Mouse (Mus musculus) adrenal gland, postnatal 4 days (tissue): ENCODE results near the gene Atp6v1c2. TPM values are rescaled to one million over a fixed set of nuclear protein-coding genes. Genes with fewer than 3 reads are reported as not detected.
A peak's percentile ranks its signal among the peaks of the same experiment; 100 is the strongest.

ENCODE experiments used
- DNase-seq, 2 experiments: peaks; one replicate each; pipeline ENCODE4 v3.0.0; 2021 to 2022; ENCODE audit warnings: low spot score in 2 of 2, mixed read lengths in 2 of 2
- microRNA-seq: library from miRNA; unstranded; fragments of <30 nt; microRNA quantifications from one replicate; pipeline ENCODE4 v1.2.0, GENCODE M21; 2021
- total RNA-seq, 2 experiments: library from RNA; stranded (reverse); gene quantifications; 2 replicates each; pipeline ENCODE4 v1.2.3; 2021

The Atp6v1c2 gene
- total RNA-seq, 2 experiments from 2014 or later: 1.3 to 2.2 TPM

- no peak for DNase-seq
Measured at GRCm38 (mm10) chr12:17261005-17261404, 68.2 kb downstream of the Atp6v1c2 start.

GRCm38 (mm10) chr12:17258431-17258830 lies 70.7 kb downstream of the Atp6v1c2 start:
- no peak for DNase-seq

- DNase-seq: no peak
Measured at GRCm38 (mm10) chr12:17256905-17257304, 72.3 kb downstream of the Atp6v1c2 start.

DNA sequence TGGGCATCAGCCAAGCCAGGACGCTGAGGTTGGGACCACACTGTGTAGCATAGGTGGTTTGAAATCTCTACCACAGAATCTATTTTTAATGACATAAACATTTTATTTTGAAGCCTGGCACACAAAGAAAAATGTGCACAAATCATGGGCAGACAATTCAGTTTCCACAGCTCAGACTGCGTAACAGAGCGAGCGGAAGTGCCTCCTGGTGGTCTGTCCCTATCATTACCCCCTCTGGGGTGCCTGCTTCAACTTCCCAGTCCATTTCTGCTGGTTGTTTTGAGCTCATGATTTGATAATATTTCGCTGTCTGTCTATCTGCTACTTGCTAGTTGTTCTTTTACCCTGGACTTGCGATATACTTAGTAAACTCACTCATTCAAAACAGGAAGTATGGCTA lies 73.6 kb downstream of the Atp6v1c2 start:
- no peak for DNase-seq

DNA sequence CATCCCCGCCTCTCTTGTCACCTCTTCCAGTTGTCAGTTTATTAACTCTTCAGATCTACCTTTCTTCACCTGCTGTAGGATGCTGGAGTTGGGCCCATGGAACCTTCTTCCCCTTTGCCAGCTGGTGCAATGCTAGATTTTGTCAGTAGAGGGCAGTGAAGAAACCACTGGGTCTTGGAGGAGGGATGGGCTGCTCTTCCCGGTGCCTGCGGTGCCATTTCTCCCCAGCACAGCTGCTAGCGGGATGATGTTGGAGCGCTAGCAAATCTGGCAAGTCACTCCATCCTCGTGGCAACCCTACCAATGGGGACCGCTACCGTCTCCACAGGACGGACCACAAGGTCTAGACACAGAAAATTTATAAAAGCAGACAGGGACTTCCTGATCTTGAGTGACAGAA lies 76.1 kb downstream of the Atp6v1c2 start:
- peak in 1 of 2 experiments; percentile 24 for DNase-seq

GRCm38 (mm10) chr12:17250962-17251361 lies 78.2 kb downstream of the Atp6v1c2 start:
- DNase-seq: no peak

GRCm38 (mm10) chr12:17242041-17242440 lies 87.1 kb downstream of the Atp6v1c2 start:
- no peak for DNase-seq

DNA sequence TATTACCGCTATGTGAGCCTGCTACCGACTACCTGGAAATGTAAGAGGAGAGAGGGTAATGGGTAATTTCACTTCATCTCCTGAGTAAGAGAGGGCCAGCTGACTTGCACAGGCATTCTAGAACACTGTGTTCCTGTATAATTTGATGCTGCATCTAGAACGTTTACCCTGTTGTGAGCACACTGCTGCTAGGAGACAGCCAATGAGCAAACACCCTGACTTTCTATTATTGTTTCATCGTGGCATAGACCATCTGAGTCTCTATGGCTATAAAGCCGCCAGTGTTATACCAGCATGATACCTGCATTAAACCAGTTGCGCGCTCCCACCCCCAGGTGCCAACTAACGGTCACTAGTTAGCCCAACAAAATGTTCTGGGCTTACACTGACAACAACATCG lies 87.5 kb downstream of the Atp6v1c2 start:
- DNase-seq: no peak

GRCm38 (mm10) chr12:17241016-17241415 lies 88.1 kb downstream of the Atp6v1c2 start:
- no peak for DNase-seq

DNA sequence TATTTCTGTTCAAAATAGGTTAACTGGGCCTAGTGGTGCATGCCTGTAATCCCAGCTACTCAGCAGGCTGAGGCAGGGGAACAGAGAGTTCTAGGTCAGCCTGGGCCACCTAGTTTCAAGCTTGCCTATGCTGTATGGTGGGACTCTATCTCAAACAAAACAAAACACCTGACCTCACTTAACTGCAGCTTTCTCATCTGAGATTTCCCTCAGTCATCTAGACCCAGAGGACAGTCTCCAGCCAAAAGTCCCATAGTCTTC lies 89.8 kb downstream of the Atp6v1c2 start:
- no peak for DNase-seq

DNA sequence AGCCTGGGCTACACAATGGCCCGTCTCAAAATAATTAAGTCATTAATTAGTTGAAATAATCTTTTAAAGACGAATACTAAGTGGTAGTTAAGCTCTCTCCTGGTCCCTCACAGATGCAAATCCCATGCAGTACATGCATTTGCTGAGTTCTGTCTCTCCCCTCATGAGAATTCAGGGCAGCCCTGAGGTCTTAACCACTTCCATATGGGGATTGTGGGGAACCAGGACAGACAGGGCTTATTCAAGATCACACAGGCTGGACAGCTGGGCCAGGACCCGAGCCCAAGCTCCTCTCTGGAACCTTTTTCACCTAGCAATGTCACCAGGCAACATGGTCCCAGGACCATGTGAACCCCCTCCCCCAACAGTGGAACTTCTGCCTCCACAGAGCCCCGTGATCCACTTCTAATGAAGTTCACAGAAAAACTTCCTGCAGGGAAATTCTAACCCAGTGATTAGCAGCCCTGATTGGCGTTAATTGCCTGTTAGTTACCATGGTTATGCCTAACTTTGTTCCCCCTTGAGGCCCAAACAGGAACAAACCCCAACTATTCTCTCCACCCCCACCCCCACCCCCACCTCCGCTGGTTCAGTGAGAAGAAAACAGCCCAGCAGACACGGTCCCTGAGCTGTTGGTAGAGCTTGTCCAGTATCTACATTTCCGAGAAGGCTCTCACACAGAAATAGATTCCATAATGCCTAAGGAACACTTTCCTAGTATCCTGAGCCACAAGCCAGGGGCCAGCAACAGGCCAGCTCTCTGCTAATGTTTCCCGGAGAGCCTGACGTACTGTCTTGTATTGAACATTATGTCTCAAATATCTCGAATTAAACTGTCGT lies 90.4 kb downstream of the Atp6v1c2 start:
- DNase-seq: no peak

DNA sequence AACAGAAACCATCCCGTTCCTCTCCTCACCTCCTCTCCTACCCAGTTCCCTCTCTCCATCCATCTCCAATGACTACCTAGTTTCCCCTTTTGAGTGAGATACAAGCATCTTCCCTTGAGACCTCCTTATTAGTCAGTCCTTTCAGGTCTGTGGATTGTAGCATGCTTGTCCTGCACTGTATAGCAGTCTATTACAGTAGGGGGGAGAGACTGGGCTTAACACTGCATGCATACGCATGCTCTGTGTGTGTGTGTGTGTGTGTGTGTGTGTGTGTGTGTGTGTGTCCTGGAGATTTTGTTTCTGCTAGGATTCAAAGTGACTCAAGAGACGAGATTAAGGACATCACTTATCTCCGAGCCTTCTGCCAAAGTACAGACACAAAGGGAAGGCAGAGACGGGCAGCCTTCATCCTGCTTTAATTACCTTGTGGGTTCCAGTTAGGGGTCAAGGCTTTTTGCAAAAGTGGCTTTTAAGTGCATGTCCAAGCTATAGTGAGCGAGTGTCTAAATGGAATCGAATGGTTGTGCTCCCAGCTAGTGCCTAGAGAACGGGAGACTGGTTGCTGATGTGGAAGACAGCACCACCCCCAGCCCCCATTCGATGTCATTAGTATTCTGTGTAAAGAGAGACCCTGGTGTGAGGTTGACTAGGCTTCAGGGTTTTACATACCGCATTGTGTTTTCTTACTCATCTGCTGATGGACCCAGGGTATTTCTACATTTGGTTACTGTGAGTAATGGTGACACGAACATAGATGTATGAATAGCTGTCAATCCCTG lies 93.4 kb downstream of the Atp6v1c2 start:
- no peak for DNase-seq

Small RNAs within 50 kb of the gene (microRNA-seq; reads per million reads assigned to microRNA genes)
- gene Mir3066: 8.4 reads per million, percentile 21 among the genes with 10 or more reads in this experiment

Other genes with a start within 250 kb of the Atp6v1c2 start
- under 1 TPM; 0.59 to 0.87 TPM for gene Kcnf1, start 152.5 kb downstream of the Atp6v1c2 start, total RNA-seq
- 100 to 1,000 TPM; 197 to 217 TPM for gene Pdia6, start 62.8 kb downstream of the Atp6v1c2 start, total RNA-seq
- gene Nol10, start 19.1 kb upstream of the Atp6v1c2 start, total RNA-seq: 10 to 100 TPM; 15.3 to 15.4 TPM
- 100 to 1,000 TPM; 212 to 228 TPM for gene Odc1, start 215.4 kb upstream of the Atp6v1c2 start, total RNA-seq